25 mouse cellular contexts compared by ENCODE assay signal in the genomic region with DNA sequence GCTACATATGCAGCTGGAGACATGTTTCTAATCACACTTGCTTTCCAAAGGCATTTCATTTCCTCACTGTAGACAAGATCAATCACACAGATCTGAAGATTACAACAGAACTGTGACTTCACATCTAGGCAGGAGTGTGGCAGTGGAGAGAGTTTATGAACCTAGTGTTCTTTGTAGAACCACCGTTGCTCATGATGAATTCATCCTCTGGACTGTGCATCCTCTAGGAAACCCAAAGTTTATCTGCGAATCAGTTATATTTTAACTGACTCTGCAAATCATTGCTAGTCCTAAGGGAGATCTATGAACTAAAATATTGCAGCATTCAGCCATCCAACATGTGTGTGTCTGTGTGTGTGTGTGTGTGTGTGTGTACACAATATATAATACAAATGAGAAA.
"Had no signal": no experiment of that assay in that cellular context is flagged by ENCODE, and none has a peak within 500 bp of the region (broad histone marks: within the 10 kb centered on the region; RNA-seq: fewer than 3 reads in every experiment).

No protein-coding gene starts in this region.

- DNase-seq: gastrocnemius, postnatal 14 days; gastrocnemius, postnatal 36 days; heart, adult 11 months; heart, adult 2 months; heart, postnatal 14 days; heart, postnatal 36 days; kidney, adult 11 months; kidney, adult 9 months; kidney, postnatal 14 days; kidney, postnatal 36 days; layer of hippocampus, adult 9-11 months; layer of hippocampus, postnatal 36 days; left cerebral cortex, postnatal 4 days had no signal

- H3K36me3 ChIP-seq: heart, embryonic 13.5 days; heart, embryonic 15.5 days; hindbrain, embryonic 13.5 days; hindbrain, embryonic 15.5 days; kidney, embryonic 15.5 days; limb, embryonic 13.5 days; limb, embryonic 15.5 days had no signal

- H3K9me3 ChIP-seq: heart, embryonic 13.5 days; heart, embryonic 15.5 days; hindbrain, embryonic 13.5 days; hindbrain, embryonic 15.5 days; kidney, embryonic 15.5 days; limb, embryonic 13.5 days; limb, embryonic 15.5 days had no signal

- ATAC-seq: hindbrain, postnatal 0 days; intestine, embryonic 16.5 days had no signal

- H3K27me3 ChIP-seq: heart, embryonic 13.5 days; heart, embryonic 15.5 days; hindbrain, embryonic 13.5 days; hindbrain, embryonic 15.5 days; kidney, embryonic 15.5 days; limb, embryonic 13.5 days; limb, embryonic 15.5 days had no signal

- H3K4me1 ChIP-seq: hindbrain, embryonic 15.5 days; kidney, embryonic 15.5 days had no signal

- H3K4me2 ChIP-seq: heart, embryonic 11.5 days; heart, embryonic 13.5 days; heart, embryonic 15.5 days; hindbrain, embryonic 13.5 days; hindbrain, embryonic 15.5 days; kidney, embryonic 15.5 days; limb, embryonic 13.5 days; limb, embryonic 15.5 days had no signal

- H3K4me3 ChIP-seq: heart, adult 2 months; heart, embryonic 13.5 days; heart, embryonic 15.5 days; hindbrain, embryonic 13.5 days; hindbrain, embryonic 15.5 days; kidney, embryonic 15.5 days; limb, embryonic 13.5 days; limb, embryonic 15.5 days had no signal

- H3K9ac ChIP-seq: heart, embryonic 13.5 days; heart, embryonic 15.5 days; hindbrain, embryonic 13.5 days; hindbrain, embryonic 15.5 days; kidney, embryonic 15.5 days; limb, embryonic 13.5 days; limb, embryonic 15.5 days; liver, embryonic 14.5 days had no signal

- H3K27ac ChIP-seq: heart, adult 2 months; heart, embryonic 13.5 days; heart, embryonic 15.5 days; hindbrain, embryonic 13.5 days; hindbrain, embryonic 15.5 days; hindbrain, postnatal 0 days; kidney, embryonic 15.5 days; kidney, postnatal 0 days; limb, embryonic 13.5 days; limb, embryonic 15.5 days; liver, embryonic 14.5 days had no signal
